Mouse (Mus musculus): ENCODE measurements at regions not wholly inside any gene's neighbourhood (a gene's known extent, or its start where the extent isn't known, plus 50 kb on each side); places are given as distances from the start of the nearest gene placed in this dataset.

GRCm38 (mm10) chr8:128276475-128276874 lies 81.9 kb upstream of the Nrp1 start:
- DNase-seq (ENCODE audit: low spot score in 2 of 2), result no peak

- no peak for DNase-seq (ENCODE audit: low spot score in 2 of 2)
These were observed 75.6 kb upstream of the Nrp1 start for GRCm38 (mm10) chr8:128282802-128283201.

GRCm38 (mm10) chr8:128283365-128283764 lies 75.0 kb upstream of the Nrp1 start:
- no peak for DNase-seq (ENCODE audit: low spot score in 2 of 2)

- DNase-seq (ENCODE audit: low spot score in 2 of 2), result no peak
These were observed 73.6 kb upstream of the Nrp1 start for GRCm38 (mm10) chr8:128284816-128285215.

- DNase-seq (ENCODE audit: low spot score in 2 of 2), result no peak
These were observed 68.3 kb upstream of the Nrp1 start for GRCm38 (mm10) chr8:128290076-128290475.

- no peak for DNase-seq (ENCODE audit: low spot score in 2 of 2)
These were observed 66.0 kb upstream of the Nrp1 start for GRCm38 (mm10) chr8:128292394-128292793.

- DNase-seq (ENCODE audit: low spot score in 2 of 2), result peak; percentile 17 to 30
These were observed 61.5 kb upstream of the Nrp1 start for GRCm38 (mm10) chr8:128296728-128297380.

- no peak for DNase-seq (ENCODE audit: low spot score in 2 of 2)
These were observed 56.1 kb upstream of the Nrp1 start for GRCm38 (mm10) chr8:128302322-128302721.

Small RNAs in the stretch of these regions (microRNA-seq; reads per million reads assigned to microRNA genes)
- 0 reads per million in 2 experiments for gene Mir21c
